Mouse (Mus musculus) left cerebral cortex, adult 18-20 months (tissue): Measurements from ENCODE around the gene Ndufb3. TPM values are rescaled to one million over a fixed set of nuclear protein-coding genes. Genes with fewer than 3 reads are reported as not detected.
"Not testable (repeated sequence)": the region's sequence is repeated elsewhere in the genome, so short reads cannot be mapped to it uniquely, and the experiment has no call there.

Experiments used
- DNase-seq, 2 experiments: peaks; one replicate each; pipeline ENCODE4 v3.0.0; 2021 to 2022; ENCODE audit warnings: low spot score in 2 of 2, mixed read lengths in 1 of 2
- long read RNA-seq, 2 experiments: library from polyadenylated mRNA; stranded (forward); transcript quantifications; one replicate each; pipeline ENCODE4 v2.0.0; 2021
- total RNA-seq, 2 experiments: library from RNA; stranded (reverse); gene quantifications; 2 replicates each; pipeline ENCODE4 v1.2.3; 2021

Ndufb3 gene
- 100 to 1,000 TPM; 119 to 124 TPM for total RNA-seq
- long read RNA-seq, experiment 1, transcript Ndufb3-201 (3 exons, 763 nt): major isoform, 60 of 188 reads
- long read RNA-seq, experiment 1, partial matches to known transcripts: 128 of 188 reads
- long read RNA-seq, experiment 1, other reads (novel, unspliced or antisense): 0 of 188 reads
- long read RNA-seq, experiment 2, transcript Ndufb3-201 (3 exons, 763 nt): major isoform, 65 of 178 reads
- long read RNA-seq, experiment 2, partial matches to known transcripts: 112 of 178 reads
- long read RNA-seq, experiment 2, other reads (novel, unspliced or antisense): 1 of 178 reads

DNA sequence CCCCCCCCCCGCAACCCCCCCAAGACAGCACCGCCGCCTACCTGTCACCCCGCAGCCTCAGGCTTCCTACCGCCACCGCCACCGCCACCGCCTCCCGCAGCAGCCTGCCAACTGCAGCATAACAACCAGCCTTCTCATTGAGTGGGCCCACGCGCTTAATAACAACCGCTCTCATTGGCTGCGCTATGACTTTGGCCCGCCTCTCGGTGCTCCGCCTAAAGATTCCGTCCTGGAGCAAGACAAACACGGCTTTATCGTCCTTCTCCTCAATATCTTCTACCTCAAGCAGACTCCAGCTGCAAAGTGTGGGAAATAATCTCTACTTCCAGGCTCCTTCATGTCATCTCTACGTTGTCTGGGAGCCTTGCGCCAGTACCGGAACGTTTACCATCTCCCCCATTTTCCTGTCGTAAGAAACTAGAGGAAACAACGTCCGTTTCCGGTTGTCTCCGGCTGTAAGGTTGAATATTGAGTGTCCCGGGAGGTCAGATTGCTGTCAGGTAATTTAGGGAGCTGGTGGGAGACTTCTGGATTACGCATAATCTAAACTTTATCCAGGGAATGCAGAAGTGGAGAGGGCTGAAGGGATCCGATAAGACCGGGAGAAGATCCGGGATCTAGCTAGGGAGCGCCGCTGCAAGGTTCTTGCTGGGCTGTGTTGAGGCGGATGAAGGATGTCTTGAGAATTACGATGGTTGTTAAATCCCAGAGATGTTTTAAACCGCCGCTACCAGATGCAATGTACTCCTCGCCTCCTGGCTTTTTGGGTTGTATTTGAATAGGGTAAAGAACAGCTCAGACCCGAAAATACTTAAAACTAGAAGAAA lies at the start of gene Ndufb3, which contains the start of gene Fam126b:
Gene Ndufb3 (plus strand): TSS at position 214 of the 827 bp plus-strand sequence.
Gene Fam126b (minus strand): TSS at position 153 of the 827 bp plus-strand sequence.
- DNase-seq: peak; percentile 87 to 90

DNA sequence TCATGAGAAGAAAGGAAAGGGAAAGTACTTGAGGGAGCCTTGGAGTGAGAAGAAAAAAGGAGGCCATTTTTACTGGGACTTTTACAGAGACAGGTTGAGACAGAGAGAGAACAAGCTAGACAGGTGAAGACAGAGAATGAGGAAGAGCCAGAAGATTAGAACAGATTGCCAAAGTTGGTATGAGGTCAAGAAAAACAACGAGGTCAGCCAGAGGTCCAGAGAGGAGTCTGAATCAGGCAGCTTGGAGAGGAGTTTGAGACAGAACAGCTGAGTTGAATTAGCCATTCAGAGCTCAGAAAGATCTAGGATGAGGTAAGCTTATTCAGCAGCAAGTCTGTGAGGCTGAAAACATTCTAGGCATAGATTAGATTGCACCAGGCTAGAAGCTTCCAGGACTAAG lies 44.8 kb upstream of the Ndufb3 start:
- DNase-seq: no peak

DNA sequence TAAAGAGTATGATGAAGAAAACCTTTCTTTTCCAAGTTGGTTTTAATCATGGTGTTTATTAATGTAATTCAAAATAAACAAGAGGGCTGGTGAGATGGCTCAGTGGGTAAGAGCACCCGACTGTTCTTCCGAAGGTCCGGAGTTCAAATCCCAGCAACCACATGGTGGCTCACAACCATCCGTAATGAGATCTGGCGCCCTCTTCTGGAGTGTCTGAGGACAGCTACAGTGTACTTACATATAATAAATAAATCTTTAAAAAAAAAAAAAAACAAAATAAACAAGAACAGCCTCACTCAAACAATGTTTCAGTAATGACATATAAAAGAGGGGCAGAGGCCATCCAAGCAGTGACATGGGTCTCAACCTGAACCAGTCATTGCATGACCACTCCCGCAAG lies 25.8 kb upstream of the Ndufb3 start:
- not testable (repeated sequence) for DNase-seq

DNA sequence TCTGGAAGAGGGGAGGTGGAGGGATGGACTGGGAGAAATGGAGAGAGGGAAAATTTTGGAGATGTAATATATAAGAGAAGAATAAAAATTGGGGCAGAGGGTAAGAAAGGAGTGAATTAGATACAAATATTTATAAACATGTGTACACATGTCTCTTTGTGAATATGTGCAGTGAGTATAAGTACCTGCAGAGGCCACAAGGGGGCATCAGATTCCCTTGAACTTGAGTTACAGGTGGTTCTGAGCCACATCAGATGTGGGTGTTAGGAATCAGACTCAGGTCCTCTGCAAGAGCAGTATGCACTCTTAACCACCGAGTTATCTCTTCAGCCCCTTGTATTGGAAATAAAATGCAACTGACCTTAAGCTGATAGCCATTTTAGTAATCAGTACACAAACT lies 23.7 kb upstream of the Ndufb3 start:
- peak; percentile 19 to 59 for DNase-seq

DNA sequence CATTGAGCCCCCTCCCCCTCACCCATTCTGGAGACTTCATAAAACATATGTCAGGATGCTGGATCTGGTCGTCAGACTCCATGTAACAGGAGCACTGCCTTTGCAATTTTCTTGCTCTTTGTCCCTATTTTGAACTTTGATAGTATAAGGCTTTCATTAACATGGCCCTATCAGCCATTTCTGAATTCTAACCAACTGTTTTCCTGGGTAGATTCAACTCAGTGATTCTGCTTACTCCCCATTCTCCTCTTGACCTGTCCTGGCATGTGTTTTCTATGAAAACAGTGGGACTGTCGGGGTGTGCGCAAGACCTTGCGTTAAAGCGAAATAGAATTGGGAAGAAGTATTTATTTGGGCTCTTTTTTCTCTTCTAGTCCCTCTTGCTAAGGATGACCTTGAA lies 21.2 kb upstream of the Ndufb3 start:
- no peak for DNase-seq

DNA sequence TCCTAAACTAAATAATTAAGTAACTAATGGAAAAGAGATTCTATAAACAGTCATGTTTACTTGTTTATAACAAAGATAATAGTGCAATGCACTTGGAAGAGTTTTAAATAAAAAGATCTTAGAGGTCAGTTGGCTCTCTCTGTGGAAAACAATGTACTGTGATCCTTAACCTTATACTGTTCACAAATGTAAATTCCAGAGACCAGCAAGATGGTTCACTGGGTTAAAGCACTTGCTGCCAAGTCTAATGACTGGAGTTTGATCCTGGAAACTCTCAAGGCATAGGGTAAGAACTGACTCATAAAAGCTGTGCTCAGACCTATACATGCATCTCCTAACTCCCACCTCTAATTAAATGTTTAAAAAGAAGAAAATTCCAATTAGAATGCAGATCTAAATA lies 19.6 kb upstream of the Ndufb3 start:
- no peak for DNase-seq

DNA sequence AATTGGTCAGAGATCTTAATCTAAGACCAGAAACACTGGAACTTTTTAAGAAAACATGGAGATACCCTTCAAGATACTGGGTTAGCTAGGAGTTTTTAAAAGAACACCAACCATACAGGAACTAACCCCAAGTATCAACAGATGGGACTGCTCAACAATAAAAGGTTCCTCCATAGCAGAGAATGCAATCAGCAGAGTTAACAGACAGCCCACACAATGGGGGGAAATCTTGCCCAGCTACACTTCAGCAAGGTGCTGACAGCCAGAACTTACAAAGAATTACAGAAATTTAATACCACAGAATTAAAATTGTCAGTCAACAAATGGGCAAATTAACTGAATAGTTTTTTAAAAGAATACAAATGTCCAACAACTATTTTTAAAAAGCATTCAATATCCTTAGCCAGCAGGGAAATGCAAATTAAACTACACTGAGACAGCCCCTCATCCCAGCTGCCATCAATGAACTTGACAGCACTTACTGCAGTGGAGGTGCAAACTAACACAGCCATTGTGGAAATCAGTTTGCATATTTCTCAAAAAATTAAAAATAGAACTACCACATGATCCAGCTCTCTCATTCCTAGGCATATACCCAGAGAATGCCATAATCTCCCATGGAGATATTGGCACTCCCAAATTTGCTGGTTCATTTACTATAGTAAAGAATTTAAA lies 17.6 kb upstream of the Ndufb3 start:
- DNase-seq: no peak

DNA sequence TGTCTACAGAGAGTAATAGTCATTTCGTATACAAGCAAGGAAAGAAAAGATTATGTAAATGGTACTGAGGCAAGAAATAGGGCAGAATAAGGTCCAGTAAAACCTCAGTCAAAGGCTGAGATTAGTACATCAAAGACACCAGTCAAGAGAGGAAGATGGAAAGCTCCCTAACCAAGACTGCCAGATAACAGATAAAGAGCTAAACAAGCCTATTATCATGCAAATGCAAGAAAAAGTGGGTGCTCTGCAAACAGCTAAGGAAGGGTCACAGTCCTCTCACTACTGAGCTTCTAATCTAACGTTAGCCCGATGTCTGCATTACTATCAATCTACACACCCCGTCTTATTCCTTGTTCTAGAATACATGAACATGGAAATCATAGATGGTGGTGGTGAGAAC lies 15.7 kb upstream of the Ndufb3 start:
- DNase-seq: no peak

DNA sequence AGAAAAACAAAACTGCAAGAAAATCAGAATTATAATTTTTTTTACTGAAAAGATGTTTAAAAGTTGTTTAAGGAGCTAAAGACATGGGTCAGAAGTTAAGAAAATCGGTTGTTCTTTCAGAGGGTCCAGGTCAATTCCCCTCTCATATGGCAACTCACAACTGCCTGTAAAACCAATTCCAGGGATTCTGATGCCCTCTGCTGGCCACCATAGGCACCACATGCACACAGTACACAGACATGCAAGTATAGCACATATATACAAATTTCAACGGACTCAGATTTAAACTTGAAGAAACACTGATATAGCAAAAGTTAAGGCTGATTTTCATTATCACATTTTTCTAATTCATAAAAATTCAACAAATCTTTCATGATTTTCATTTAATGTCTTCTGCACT lies 7.0 kb upstream of the Ndufb3 start:
- DNase-seq: peak in 1 of 2 experiments; percentile 6

DNA sequence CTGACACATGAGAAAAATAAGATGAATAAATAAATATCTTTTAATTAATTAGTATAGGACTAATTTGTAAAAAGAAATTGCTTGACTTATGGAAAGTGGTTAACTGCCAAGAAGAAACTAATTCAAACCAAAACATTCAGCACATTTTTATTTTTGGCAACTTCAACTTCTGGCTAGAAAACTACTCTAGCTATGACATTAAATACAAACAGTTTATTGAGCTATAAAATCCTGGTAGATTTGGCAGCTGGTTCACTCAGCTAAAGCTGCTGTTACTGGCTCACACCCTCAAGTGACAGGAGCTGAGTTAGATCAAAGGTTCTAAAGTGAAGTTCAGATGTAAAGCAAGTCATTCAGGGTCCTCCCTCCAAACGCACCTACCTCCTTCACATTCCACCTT lies 3.6 kb upstream of the Ndufb3 start:
- DNase-seq: no peak

DNA sequence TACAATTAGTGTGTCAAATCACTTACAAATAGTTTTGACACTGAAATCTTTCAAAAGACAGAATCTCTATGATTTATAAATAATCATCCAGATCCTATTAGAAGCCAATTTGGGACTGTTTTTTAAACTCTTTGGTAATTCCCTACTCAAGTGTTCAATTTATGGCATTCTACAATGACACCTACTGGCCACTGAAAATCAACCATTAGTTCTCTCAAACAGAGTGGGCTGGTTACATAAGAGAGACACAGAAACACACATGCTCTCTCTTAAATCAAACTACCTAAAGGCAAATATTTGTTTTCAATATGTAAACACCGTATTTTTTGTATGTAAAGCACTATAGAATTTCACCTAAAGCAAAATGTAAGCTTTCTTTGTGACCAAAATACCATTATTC lies 1.9 kb upstream of the Ndufb3 start:
- DNase-seq: no peak

DNA sequence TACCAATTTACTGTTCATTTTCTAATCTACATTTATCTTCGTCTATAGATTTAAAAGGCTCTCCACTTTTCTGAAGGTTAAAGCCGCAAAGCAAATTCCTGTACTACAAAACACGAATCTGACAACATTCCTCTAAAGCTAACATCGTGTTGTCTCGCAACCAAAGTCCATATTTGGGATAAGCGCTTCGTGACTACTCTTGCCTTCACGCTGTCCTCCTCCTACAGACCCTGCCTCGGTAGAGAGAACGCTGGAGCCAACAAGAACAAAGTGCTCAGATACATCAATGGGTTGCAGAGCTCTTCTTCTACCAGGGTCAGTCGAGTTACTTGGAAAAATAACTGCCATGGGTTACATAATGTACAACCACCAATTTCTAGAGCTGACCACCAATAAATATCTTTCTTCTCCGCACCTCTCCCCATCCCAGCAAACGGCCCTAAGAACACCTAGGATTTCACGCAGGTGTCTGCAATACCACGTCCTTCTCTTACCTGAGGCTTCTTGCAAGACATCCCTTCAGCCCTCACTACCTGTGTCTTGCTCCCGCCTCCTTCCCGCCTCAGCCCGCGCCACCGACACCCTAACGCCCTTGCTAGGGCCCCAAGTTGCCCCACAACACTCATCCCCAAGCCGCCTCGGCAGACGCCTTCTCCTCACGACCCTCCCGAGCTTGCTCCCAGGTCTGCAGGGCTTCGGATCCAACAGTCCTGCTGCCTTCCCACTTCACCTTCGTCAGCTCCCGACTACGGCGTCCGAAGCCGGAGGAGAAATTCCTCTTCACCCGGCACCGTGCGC lies 612 bp upstream of the Ndufb3 start:
- DNase-seq: peak; percentile 32 to 41

DNA sequence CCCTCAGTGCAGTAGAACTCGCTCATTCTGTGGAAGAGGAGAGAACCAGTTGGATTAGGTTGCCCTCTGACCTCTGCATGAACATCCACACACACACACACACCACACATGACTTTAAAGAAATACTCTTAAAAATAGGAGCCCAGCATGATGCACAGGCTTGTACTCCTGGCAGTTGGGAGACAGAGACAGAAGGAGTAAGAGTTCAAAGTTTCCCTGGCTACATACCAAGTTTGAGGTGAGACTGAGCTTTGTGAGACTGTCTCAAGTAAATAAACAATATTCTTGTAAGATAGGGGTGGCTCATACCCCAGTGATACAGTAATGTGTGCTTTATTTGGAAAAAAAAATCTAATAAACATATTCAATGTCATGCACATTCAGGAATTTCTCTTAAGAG lies 1.3 kb downstream of the Ndufb3 start:
- DNase-seq: no peak

DNA sequence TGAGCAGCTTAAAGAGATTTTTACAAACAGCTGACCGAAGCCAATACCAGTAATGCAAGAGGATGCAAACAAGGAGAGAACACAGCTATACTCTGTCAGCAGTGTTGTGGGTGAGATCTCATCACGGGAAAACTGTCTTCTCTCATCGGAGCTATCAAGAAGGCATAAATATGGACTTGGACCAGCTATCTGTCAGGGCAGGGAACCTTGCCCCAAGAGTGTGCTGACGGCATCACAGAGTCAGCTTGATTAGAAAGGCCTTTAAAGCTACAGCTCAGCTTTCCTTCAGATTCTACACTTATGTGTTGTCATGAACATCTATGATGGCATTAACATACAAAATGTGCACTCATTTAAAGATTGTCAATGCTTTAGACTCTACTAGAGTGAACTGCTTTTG lies 16.5 kb downstream of the Ndufb3 start:
- DNase-seq: no peak

DNA sequence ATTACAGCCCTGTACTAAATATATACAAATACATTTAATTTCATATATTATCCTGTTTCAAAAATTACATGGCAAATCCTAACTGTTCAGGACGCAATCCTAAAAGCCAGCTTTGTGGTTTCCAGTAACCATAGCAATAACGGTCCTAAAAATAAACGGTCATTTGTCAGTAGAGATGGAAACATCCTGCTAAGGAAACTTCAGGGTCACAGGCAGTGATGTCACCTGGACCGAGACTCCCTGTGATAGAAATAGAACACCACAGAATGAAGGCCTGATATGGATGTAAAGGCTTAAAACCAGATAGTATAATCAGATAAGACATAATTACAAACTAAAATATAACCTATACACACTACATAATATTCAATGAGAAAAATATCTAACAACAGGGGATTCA lies 17.6 kb downstream of the Ndufb3 start:
- DNase-seq: no peak

DNA sequence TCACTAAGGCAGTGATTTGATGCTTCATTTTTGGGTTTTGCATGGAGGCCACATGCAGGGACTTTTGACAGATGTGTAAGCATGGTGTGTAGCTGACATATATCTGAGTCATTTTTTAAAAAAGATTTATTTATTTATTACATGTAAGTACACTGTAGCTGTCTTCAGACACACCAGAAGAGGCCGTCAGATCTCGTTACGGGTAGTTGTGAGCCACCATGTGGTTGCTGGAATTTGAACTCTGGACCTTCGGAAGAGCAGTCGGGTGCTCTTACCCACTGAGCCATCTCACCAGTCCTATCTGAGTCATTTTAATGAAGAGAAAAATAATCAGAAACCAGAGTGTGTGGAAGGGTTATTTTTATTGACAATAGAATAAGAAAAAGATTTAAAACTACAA lies 23.4 kb downstream of the Ndufb3 start:
- DNase-seq: not testable (repeated sequence)

DNA sequence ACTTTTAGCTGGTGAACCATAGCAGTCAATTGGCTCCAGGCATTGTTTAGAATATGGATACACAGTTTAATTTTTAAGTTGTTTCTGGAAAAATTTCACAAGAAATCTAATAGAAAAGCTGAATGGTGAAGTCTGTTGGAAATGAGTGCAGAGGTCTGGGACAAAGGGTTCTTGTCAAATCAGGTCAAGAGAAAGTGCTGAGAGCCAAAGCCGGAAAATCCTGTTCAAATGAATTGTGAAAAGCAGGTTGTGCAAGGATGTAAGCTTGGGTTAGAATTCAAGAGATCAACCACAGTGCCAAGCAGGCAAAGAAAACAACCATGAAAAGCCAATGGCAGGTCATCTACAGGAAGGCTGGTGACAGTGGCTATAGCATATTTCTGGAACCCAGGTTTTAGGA lies 24.0 kb downstream of the Ndufb3 start:
- DNase-seq: no peak

DNA sequence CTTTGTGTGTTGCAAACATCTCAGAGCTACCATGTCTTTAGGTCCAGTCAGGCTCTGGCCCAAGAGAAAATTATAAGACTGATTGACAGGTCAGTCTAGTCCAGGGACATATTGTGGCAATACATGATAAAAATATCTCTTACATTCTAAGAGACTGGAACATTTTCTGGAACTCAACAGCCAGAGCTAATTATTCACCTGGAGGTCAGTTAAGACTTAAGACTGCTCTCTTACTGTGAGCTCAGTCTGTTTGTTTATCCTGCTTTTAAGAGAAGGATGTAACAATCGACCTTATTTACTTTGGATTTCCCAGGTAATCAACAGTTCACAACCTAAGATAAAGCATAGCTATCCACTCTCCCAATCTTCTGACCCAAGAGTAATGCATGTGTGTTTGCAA lies 24.4 kb downstream of the Ndufb3 start:
- no peak for DNase-seq

DNA sequence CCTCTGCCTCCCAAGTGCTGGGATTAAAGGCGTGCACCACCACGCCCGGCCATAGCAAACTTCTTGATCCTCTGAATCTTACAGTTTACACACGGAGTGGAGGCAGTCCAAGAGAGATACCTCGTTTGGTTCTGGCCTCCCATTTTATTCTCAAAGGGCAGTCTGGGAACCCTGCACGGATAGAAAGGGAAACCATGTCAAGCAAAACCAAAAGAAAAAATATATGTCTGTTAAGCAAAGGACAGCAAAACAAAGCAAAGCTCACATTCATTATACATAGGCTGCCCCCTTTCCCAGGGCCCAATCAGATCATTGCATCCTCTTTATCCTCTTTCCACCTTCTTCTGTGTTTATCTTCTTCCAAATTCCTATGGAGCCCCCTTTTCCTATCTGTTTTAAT lies 27.6 kb downstream of the Ndufb3 start:
- DNase-seq: peak; percentile 24 to 38

DNA sequence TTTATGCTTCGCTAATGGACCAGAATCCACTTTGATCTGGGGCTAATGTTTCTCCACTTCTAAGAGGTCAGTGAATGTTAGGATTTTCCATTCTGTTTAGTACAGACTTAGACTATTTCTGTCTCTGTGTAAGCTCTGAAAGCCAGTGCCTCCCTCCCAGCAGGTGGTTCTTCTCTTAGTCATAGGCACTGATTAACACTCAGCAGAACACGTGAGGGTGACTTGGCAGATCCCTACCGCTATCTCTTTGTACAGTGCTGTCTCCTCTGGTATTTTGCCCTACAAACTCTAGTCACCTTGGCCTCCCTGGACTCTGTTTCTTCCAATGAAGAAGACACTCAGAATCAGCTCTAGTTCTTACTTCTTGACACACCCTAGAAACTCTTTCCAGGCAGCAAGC lies 28.2 kb downstream of the Ndufb3 start:
- peak; percentile 29 to 30 for DNase-seq

DNA sequence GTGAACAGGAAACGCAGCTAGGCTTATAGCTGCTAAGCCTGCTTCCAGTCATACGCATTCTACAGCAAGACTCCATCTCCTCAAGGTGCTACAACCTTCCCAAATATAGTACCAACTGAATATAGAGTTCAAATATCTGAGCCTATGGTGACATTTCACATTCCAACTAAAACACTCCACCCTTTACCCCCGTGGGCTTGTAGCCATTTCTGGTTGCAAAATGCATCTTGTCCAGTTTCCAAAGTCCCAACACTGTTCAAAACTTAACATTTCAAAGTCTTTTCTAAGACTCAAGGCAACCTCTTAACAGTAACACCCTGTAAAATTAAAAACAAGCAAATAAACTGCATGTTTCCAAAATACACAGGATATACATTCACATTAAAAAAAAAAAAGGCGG lies 29.0 kb downstream of the Ndufb3 start:
- DNase-seq: no peak
